Comparison of ENCODE assay signal across 11 mouse cellular contexts in genomic region chr5:149329098-149329887, GRCm38 (mm10).
DNase-seq lines count a peak whose midpoint lies in the region; ATAC-seq and TF ChIP-seq lines count a peak whose summit lies in the region.
"Had no signal": no experiment of that assay in that cellular context is flagged by ENCODE, and none has a peak within 500 bp of the region (broad histone marks: within the 10 kb centered on the region; RNA-seq: fewer than 3 reads in every experiment).

No protein-coding gene starts in this region.

- DNase-seq in urinary bladder, postnatal 25 days (ENCODE audit: low spot score) = peak; percentile 22
- no peak for DNase-seq in urinary bladder, postnatal 4 days (ENCODE audit: low spot score in 2 of 2)
- no peak for DNase-seq in limb, embryonic 14.5 days (ENCODE audit: low spot score)
- DNase-seq in right cerebral cortex, postnatal 36 days (ENCODE audit: low spot score in 2 of 2) = no peak
- DNase-seq in right cerebral cortex, postnatal 4 days = no peak
- DNase-seq in adrenal gland, postnatal 14 days = no peak
- no peak for DNase-seq in layer of hippocampus, postnatal 36 days
- DNase-seq: right cerebral cortex, postnatal 14 days had no signal

- H3K4me1 ChIP-seq in hindbrain, embryonic 16.5 days (ENCODE audit: control insufficient read depth, insufficient read depth, low read depth, low read length) = peaks cover 6% of the 10 kb centered on the region; the same call in 1 of the 2 replicates
- peaks cover 29% of the 10 kb centered on the region for H3K4me1 ChIP-seq in limb, embryonic 14.5 days (ENCODE audit: control insufficient read depth, insufficient read depth, low read length)

- WGBS in hindbrain, embryonic 16.5 days = 36% methylated on average over 12 of the region's 12 CpGs
- 40% methylated on average over 12 of the region's 12 CpGs for WGBS in limb, embryonic 14.5 days

- H3K9me3 ChIP-seq in hindbrain, embryonic 16.5 days (ENCODE audit: control insufficient read depth, low read length) = no peaks in the 10 kb centered on the region
- no peaks in the 10 kb centered on the region for H3K9me3 ChIP-seq in limb, embryonic 14.5 days (ENCODE audit: control insufficient read depth, low read length)
- H3K9me3 ChIP-seq: heart, embryonic 15.5 days had no signal

- H3K36me3 ChIP-seq in hindbrain, embryonic 16.5 days (ENCODE audit: control insufficient read depth, insufficient read depth, low read length) = no peaks in the 10 kb centered on the region
- H3K36me3 ChIP-seq in limb, embryonic 14.5 days (ENCODE audit: control insufficient read depth, insufficient read depth, low read length) = no peaks in the 10 kb centered on the region
- H3K36me3 ChIP-seq: heart, embryonic 15.5 days had no signal

- H3K4me3 ChIP-seq in hindbrain, embryonic 16.5 days (ENCODE audit: low read length) = no peak overlapping the region
- no peak overlapping the region for H3K4me3 ChIP-seq in limb, embryonic 14.5 days (replicated peaks; ENCODE audit: low read length)
- H3K4me3 ChIP-seq: heart, embryonic 15.5 days had no signal

- peak; percentile 64 for ATAC-seq in hindbrain, embryonic 16.5 days
- no peak for ATAC-seq in limb, embryonic 14.5 days (ENCODE audit: low FRiP score, low read depth)

- H3K4me2 ChIP-seq in hindbrain, embryonic 16.5 days (ENCODE audit: low read length) = no peak overlapping the region
- H3K4me2 ChIP-seq in limb, embryonic 14.5 days (replicated peaks; ENCODE audit: low read depth, low read length, severe bottlenecking) = no peak overlapping the region
- H3K4me2 ChIP-seq: heart, embryonic 15.5 days had no signal

- peak overlapping the region; percentile 33; the same call in 1 of the 2 replicates for H3K9ac ChIP-seq in hindbrain, embryonic 16.5 days (ENCODE audit: low read depth, low read length)
- no peak overlapping the region for H3K9ac ChIP-seq in limb, embryonic 14.5 days (ENCODE audit: low read depth, low read length, severe bottlenecking)
- H3K9ac ChIP-seq: heart, embryonic 15.5 days; liver, embryonic 14.5 days had no signal

- H3K27ac ChIP-seq in hindbrain, embryonic 16.5 days (ENCODE audit: low read depth, low read length) = 0 out of 2 replicates have a peak overlapping the region, but pooled peaks have one; percentile 35
- H3K27ac ChIP-seq in limb, embryonic 14.5 days (replicated peaks; ENCODE audit: low read depth, low read length) = 0 out of 2 replicates have a peak overlapping the region, but pooled peaks have one; percentile 16
- H3K27ac ChIP-seq: heart, embryonic 15.5 days; liver, embryonic 14.5 days had no signal

- no peak for TF ChIP-seq POLR2A in limb, embryonic 14.5 days (IDR thresholded peaks at IDR 0.05; ENCODE audit: borderline replicate concordance, extremely low read depth, insufficient read depth, insufficient read length)

- H3K27me3 ChIP-seq in hindbrain, embryonic 16.5 days (replicated peaks; ENCODE audit: control insufficient read depth, insufficient read depth, low read length) = no peaks in the 10 kb centered on the region; the same call in 1 of the 2 replicates
- no peaks in the 10 kb centered on the region for H3K27me3 ChIP-seq in limb, embryonic 14.5 days (ENCODE audit: control insufficient read depth, insufficient read depth, low read length)
- H3K27me3 ChIP-seq: heart, embryonic 15.5 days had no signal
